Mouse (Mus musculus) MEL (cell line): ENCODE measurements around the gene Rgcc.

ENCODE experiments used
- CHD1 ChIP-seq: IDR thresholded peaks from 2 replicates; pipeline ENCODE4 v1.6.1; 2012; ENCODE audit warnings: low read depth, mild to moderate bottlenecking, inconsistent platforms, low read length, improper control_type of control experiment
- CTCF ChIP-seq, 3 experiments: IDR thresholded peaks in 2 of 3; conservative IDR thresholded peaks in 1 of 3; 2 replicates each; pipeline ENCODE4 v1.5.1; 2011 to 2012; ENCODE audit warnings: low read length in 3 of 3, low read depth in 2 of 3, mild to moderate bottlenecking in 2 of 3, improper control_type of control experiment in 1 of 3, inconsistent platforms in 1 of 3, mixed read lengths in 1 of 3, moderate library complexity in 1 of 3; ENCODE audit not compliant: control insufficient read depth in 1 of 3, insufficient read depth in 1 of 3, poor library complexity in 1 of 3, severe bottlenecking in 1 of 3
- KAT2A ChIP-seq: conservative IDR thresholded peaks from 2 replicates; pipeline ENCODE4 v1.6.1; 2012; ENCODE audit warnings: low read depth, low read length, improper control_type of control experiment, inconsistent platforms
- MYB ChIP-seq: IDR thresholded peaks from 2 replicates; pipeline ENCODE4 v1.6.1; 2011; ENCODE audit warnings: mild to moderate bottlenecking, low read depth, low read length, improper control_type of control experiment
- POLR2A ChIP-seq, 2 experiments: IDR thresholded peaks; 2 replicates each; pipeline ENCODE4 v1.6.1; 2011 to 2012; ENCODE audit warnings: low read length in 2 of 2, mild to moderate bottlenecking in 2 of 2, control low read depth in 1 of 2, improper control_type of control experiment in 1 of 2, low read depth in 1 of 2, moderate library complexity in 1 of 2; ENCODE audit not compliant: control insufficient read depth in 1 of 2, insufficient read depth in 1 of 2, poor library complexity in 1 of 2
- TBP ChIP-seq: IDR thresholded peaks from 2 replicates; pipeline ENCODE4 v1.8.0; 2011; ENCODE audit warnings: low read depth, low read length, improper control_type of control experiment
- ZC3H11A ChIP-seq: IDR thresholded peaks from 2 replicates; pipeline ENCODE4 v1.6.1; 2012; ENCODE audit warnings: low read depth, mild to moderate bottlenecking, inconsistent platforms, low read length, improper control_type of control experiment
- ZMIZ1 ChIP-seq: IDR thresholded peaks from 2 replicates; pipeline ENCODE4 v1.6.1; 2012; ENCODE audit warnings: low read depth, mild to moderate bottlenecking, inconsistent platforms, low read length, improper control_type of control experiment, moderate library complexity

- TF ChIP-seq CHD1 = no peak
- no peak for TF ChIP-seq MYB
- TF ChIP-seq POLR2A (IDR thresholded peaks at IDR 0.05; ENCODE audit: control insufficient read depth in 1 of 2, insufficient read depth in 1 of 2, low read depth in 1 of 2, low read length in 2 of 2, poor library complexity in 1 of 2) = no peak
- TF ChIP-seq CTCF (IDR thresholded peaks at IDR 0.05 in 2 of 3, conservative IDR thresholded peaks at IDR 0.05 in 1 of 3; ENCODE audit: control insufficient read depth in 1 of 3, insufficient read depth in 1 of 3, low read depth in 2 of 3, low read length in 3 of 3, poor library complexity in 1 of 3, severe bottlenecking in 1 of 3) = no peak
- TF ChIP-seq ZMIZ1 = no peak
- TF ChIP-seq ZC3H11A = no peak
- no peak for TF ChIP-seq KAT2A
- no peak for TF ChIP-seq TBP
These were observed 1.7 kb upstream of the Rgcc start for GRCm38 (mm10) chr14:79303150-79303549.
